Mouse (Mus musculus) heart, adult 9 months (tissue): ENCODE measurements around the gene Olfr814.
"Not testable (repeated sequence)": the region's sequence is repeated elsewhere in the genome, so short reads cannot be mapped to it uniquely, and the experiment has no call there.

Experiments used
- DNase-seq, 2 experiments: peaks; one replicate each; pipeline ENCODE4 v3.0.0; 2022; ENCODE audit warnings: low spot score in 2 of 2

Gene Olfr814

GRCm38 (mm10) chr10:129879751-129880150, at the start of gene Olfr814:
Olfr814 (minus strand) TSS chr10:129879851.
- not testable (repeated sequence) for DNase-seq

- DNase-seq = no peak
Measured at GRCm38 (mm10) chr10:129915497-129915896, 35.8 kb upstream of the Olfr814 start, which contains the start of gene Olfr816. Olfr816 (minus strand) TSS chr10:129915597.

- not testable (repeated sequence) for DNase-seq
Measured at GRCm38 (mm10) chr10:129905767-129906166, 26.1 kb upstream of the Olfr814 start, which contains the start of gene Olfr815. Olfr815 (minus strand) TSS chr10:129905867.

- no peak for DNase-seq
Measured at GRCm38 (mm10) chr10:129885934-129886333, 6.3 kb upstream of the Olfr814 start.

- not testable (repeated sequence) for DNase-seq
Measured at GRCm38 (mm10) chr10:129885496-129885895, 5.8 kb upstream of the Olfr814 start.

GRCm38 (mm10) chr10:129855067-129855466, 24.6 kb downstream of the Olfr814 start, which contains the start of gene Olfr813:
Olfr813 (plus strand) TSS chr10:129855367.
- no peak for DNase-seq

GRCm38 (mm10) chr10:129847343-129847742, 32.3 kb downstream of the Olfr814 start:
- no peak for DNase-seq

GRCm38 (mm10) chr10:129845994-129846393, 33.7 kb downstream of the Olfr814 start, which contains the start of gene Olfr812:
Olfr812 (minus strand) TSS chr10:129846094.
- DNase-seq = no peak
